Mouse (Mus musculus) heart, postnatal 0 days (tissue): ENCODE measurements around the gene Tenm2.

ENCODE experiments used
- CTCF ChIP-seq: IDR thresholded peaks from 2 replicates; pipeline ENCODE4 v1.5.1; 2016; ENCODE audit warnings: antibody characterized with exemption, control low read depth, low read depth
- EP300 ChIP-seq: IDR thresholded peaks from 2 replicates; pipeline ENCODE4 v1.6.1; 2016; ENCODE audit warnings: antibody characterized with exemption, low read depth

DNA sequence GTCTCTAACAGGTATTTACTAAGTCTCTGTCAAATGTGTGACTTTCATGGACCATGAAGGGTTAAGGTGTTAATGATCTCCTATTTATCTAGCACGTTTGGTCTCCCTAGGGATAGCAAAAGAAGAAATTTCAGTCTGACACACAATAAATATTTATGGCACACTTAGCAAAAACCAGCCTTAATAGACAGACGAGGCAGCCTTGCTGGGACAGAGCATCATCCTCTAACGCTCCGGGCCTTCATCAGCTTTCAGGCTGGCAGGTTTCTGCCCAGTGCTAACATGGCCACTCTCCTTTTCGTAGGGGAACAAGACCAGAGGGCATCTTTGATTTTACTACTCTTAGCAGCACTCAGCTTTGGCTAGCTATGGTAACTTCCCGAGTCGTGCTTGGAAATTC, 537.5 kb downstream of the Tenm2 start:
- no peak for TF ChIP-seq CTCF
- no peak for TF ChIP-seq EP300
